Mouse (Mus musculus) CH12.LX (cell line): ENCODE measurements around the gene Tbcb. TPM values are rescaled to one million over a fixed set of nuclear protein-coding genes. Genes with fewer than 3 reads are reported as not detected.

Source experiments
- DNase-seq: peaks from one replicate; pipeline ENCODE4 v3.0.0-alpha.2; 2013; ENCODE audit errors: extremely low read depth
- H3K27ac ChIP-seq: 2 replicates; pipeline ENCODE4 v1.5.1; 2012; ENCODE audit warnings: low read depth, mild to moderate bottlenecking, control low read depth, moderate library complexity; ENCODE audit not compliant: insufficient read depth
- H3K27me3 ChIP-seq: replicated peaks from 2 replicates; pipeline ENCODE3; 2012; ENCODE audit warnings: inconsistent platforms
- H3K36me3 ChIP-seq, 2 experiments: replicated peaks in 1 of 2; 2 replicates each; pipeline versions ENCODE3 to v1.6.1; 2012; ENCODE audit warnings: inconsistent platforms in 1 of 2, low read length in 1 of 2, mild to moderate bottlenecking in 1 of 2, mixed read lengths in 1 of 2, moderate library complexity in 1 of 2; ENCODE audit not compliant: control insufficient read depth in 1 of 2, insufficient read depth in 1 of 2
- H3K4me1 ChIP-seq, 2 experiments: 2 replicates each; pipeline ENCODE4 v1.6.1; 2012; ENCODE audit warnings: inconsistent platforms in 1 of 2, moderate library complexity in 1 of 2; ENCODE audit not compliant: insufficient read depth in 2 of 2, control insufficient read depth in 1 of 2
- H3K4me2 ChIP-seq: 2 replicates; pipeline ENCODE4 v1.6.1; 2012; ENCODE audit warnings: low read depth, mild to moderate bottlenecking, control low read depth; ENCODE audit not compliant: poor library complexity, insufficient read depth, severe bottlenecking
- H3K4me3 ChIP-seq, 3 experiments: fragments of 150-350 bp in 1 of 3; sonication (generic) in 1 of 3; replicated peaks in 1 of 3; 2 replicates each; pipeline versions ENCODE3 to v1.5.1; 2011 to 2012; ENCODE audit warnings: low read depth in 2 of 3, low read length in 2 of 3, mild to moderate bottlenecking in 2 of 3, moderate library complexity in 2 of 3, control low read depth in 1 of 3, improper control_type of control experiment in 1 of 3, inconsistent platforms in 1 of 3, mixed read lengths in 1 of 3; ENCODE audit not compliant: poor library complexity in 1 of 3
- H3K79me2 ChIP-seq: replicated peaks from 2 replicates; pipeline ENCODE4 v1.6.1; 2012; ENCODE audit warnings: mild to moderate bottlenecking, moderate library complexity; ENCODE audit not compliant: control insufficient read depth, poor library complexity, insufficient read depth, severe bottlenecking; ENCODE audit errors: extremely low read depth
- H3K9ac ChIP-seq: 2 replicates; pipeline ENCODE4 v1.6.1; 2012; ENCODE audit warnings: low read depth, mild to moderate bottlenecking, control low read depth, moderate library complexity; ENCODE audit not compliant: insufficient read depth
- H3K9me3 ChIP-seq: replicated peaks from 2 replicates; pipeline ENCODE3; 2012; ENCODE audit warnings: low read length, inconsistent platforms, mixed read lengths
- BHLHE40 ChIP-seq: IDR thresholded peaks from 2 replicates; pipeline ENCODE4 v1.6.1; 2011; ENCODE audit warnings: mild to moderate bottlenecking, low read depth, low read length, improper control_type of control experiment
- CHD2 ChIP-seq: IDR thresholded peaks from 2 replicates; pipeline ENCODE4 v1.6.1; 2011; ENCODE audit warnings: low read length, improper control_type of control experiment
- EP300 ChIP-seq: IDR thresholded peaks from 2 replicates; pipeline ENCODE4 v1.6.1; 2011; ENCODE audit warnings: low read length, improper control_type of control experiment
- ETS1 ChIP-seq: conservative IDR thresholded peaks from 2 replicates; pipeline ENCODE4 v1.6.1; 2012; ENCODE audit warnings: low read depth, mild to moderate bottlenecking, inconsistent platforms, low read length, improper control_type of control experiment, moderate library complexity
- GABPA ChIP-seq: IDR thresholded peaks from 2 replicates; pipeline ENCODE4 v1.6.1; 2012; ENCODE audit warnings: low read depth, low read length, improper control_type of control experiment, inconsistent platforms; ENCODE audit not compliant: insufficient replicate concordance
- IRF4 ChIP-seq: IDR thresholded peaks from 2 replicates; pipeline ENCODE4 v1.6.1; 2014; ENCODE audit warnings: low read depth, mild to moderate bottlenecking, inconsistent platforms, low read length, improper control_type of control experiment
- JUND ChIP-seq: conservative IDR thresholded peaks from 2 replicates; pipeline ENCODE4 v1.6.1; 2011; ENCODE audit warnings: low read depth, low read length, improper control_type of control experiment
- KAT2A ChIP-seq: IDR thresholded peaks from 2 replicates; pipeline ENCODE4 v1.6.1; 2012; ENCODE audit warnings: low read length, improper control_type of control experiment, inconsistent platforms; ENCODE audit not compliant: insufficient replicate concordance
- MAFK ChIP-seq: IDR thresholded peaks from 2 replicates; pipeline ENCODE4 v1.6.1; 2011; ENCODE audit warnings: low read length, improper control_type of control experiment; ENCODE audit not compliant: insufficient replicate concordance
- MAX ChIP-seq: IDR thresholded peaks from 2 replicates; pipeline ENCODE4 v1.6.1; 2011; ENCODE audit warnings: low read length, improper control_type of control experiment
- MAZ ChIP-seq: IDR thresholded peaks from 2 replicates; pipeline ENCODE4 v1.6.1; 2012; ENCODE audit warnings: low read depth, mild to moderate bottlenecking, inconsistent platforms, low read length, improper control_type of control experiment, moderate library complexity
- MEF2A ChIP-seq: IDR thresholded peaks from 2 replicates; pipeline ENCODE4 v1.6.1; 2014; ENCODE audit warnings: low read depth, mild to moderate bottlenecking, inconsistent platforms, low read length, improper control_type of control experiment, borderline replicate concordance
- MXI1 ChIP-seq: IDR thresholded peaks from 2 replicates; pipeline ENCODE4 v1.6.1; 2011; ENCODE audit warnings: mild to moderate bottlenecking, low read depth, low read length, improper control_type of control experiment
- MYC ChIP-seq: IDR thresholded peaks from 2 replicates; pipeline ENCODE4 v1.6.1; 2011; ENCODE audit warnings: low read depth, mild to moderate bottlenecking, improper control_type of control experiment, low read length
- PAX5 ChIP-seq: IDR thresholded peaks from 2 replicates; pipeline ENCODE4 v1.6.1; 2012; ENCODE audit warnings: low read length, inconsistent platforms, mixed read lengths
- POLR2AphosphoS2 ChIP-seq: IDR thresholded peaks from 2 replicates; pipeline ENCODE4 v1.6.1; 2011; ENCODE audit warnings: low read depth, low read length, improper control_type of control experiment
- RAD21 ChIP-seq: IDR thresholded peaks from 2 replicates; pipeline ENCODE4 v1.6.1; 2011; ENCODE audit warnings: low read depth, mild to moderate bottlenecking, low read length, improper control_type of control experiment, moderate library complexity
- SMC3 ChIP-seq: IDR thresholded peaks from 2 replicates; pipeline ENCODE4 v1.6.1; 2011; ENCODE audit warnings: low read depth, low read length, improper control_type of control experiment
- TCF12 ChIP-seq: IDR thresholded peaks from 2 replicates; pipeline ENCODE4 v1.6.1; 2014; ENCODE audit warnings: low read depth, mild to moderate bottlenecking, inconsistent platforms, low read length, improper control_type of control experiment
- UBTF ChIP-seq: IDR thresholded peaks from 2 replicates; pipeline ENCODE4 v1.6.1; 2012; ENCODE audit warnings: low read depth, mild to moderate bottlenecking, inconsistent platforms, low read length, improper control_type of control experiment, moderate library complexity
- USF2 ChIP-seq: conservative IDR thresholded peaks from 2 replicates; pipeline ENCODE4 v1.6.1; 2011; ENCODE audit warnings: low read depth, low read length, improper control_type of control experiment
- ZC3H11A ChIP-seq: IDR thresholded peaks from 2 replicates; pipeline ENCODE4 v1.6.1; 2012; ENCODE audit warnings: low read depth, mild to moderate bottlenecking, inconsistent platforms, low read length, improper control_type of control experiment
- ZKSCAN1 ChIP-seq: IDR thresholded peaks from 2 replicates; pipeline ENCODE4 v1.6.1; 2012; ENCODE audit warnings: low read depth, inconsistent platforms, low read length, improper control_type of control experiment, borderline replicate concordance
- ZNF384 ChIP-seq: IDR thresholded peaks from 2 replicates; pipeline ENCODE4 v1.6.1; 2012; ENCODE audit warnings: low read depth, low read length, improper control_type of control experiment, inconsistent platforms
- dilution Hi-C: fragments of 300-500 bp; cut with MboI; formaldehyde crosslinking; loops from 2 replicates; pipeline ENCODE4 v1.14.3; 2020; ENCODE audit warnings: low sequenced_read_pairs; ENCODE audit not compliant: extremely low pct_unique_long_range_greater_than_20kb, extremely low pct_ligation_motif_present
- in situ Hi-C: fragments of 300-500 bp; cut with MboI; formaldehyde crosslinking; loops from 3 replicates; pipeline ENCODE4 v1.14.3; 2019; ENCODE audit warnings: low sequenced_read_pairs, low pct_ligation_motif_present, low pct_unique_long_range_greater_than_20kb, mixed read lengths
- polyA plus RNA-seq: library from polyadenylated mRNA; unstranded; fragments of >175 nt; gene quantifications from 2 replicates; pipeline ENCODE4 v1.2.1, GENCODE M21; 2012; ENCODE audit warnings: low read depth; ENCODE audit not compliant: insufficient read length
- total RNA-seq, 2 experiments: library from RNA; depleted of rRNA; stranded (reverse); fragments of 300-350 nt in 1 of 2; fragments of >200 nt in 1 of 2; gene quantifications; 2 replicates each; pipeline ENCODE4 v1.2.3; 2012 to 2014

Gene Tbcb
- total and polyA plus RNA-seq, 3 experiments: 57.7 to 89.6 (median 79.9) TPM

DNA sequence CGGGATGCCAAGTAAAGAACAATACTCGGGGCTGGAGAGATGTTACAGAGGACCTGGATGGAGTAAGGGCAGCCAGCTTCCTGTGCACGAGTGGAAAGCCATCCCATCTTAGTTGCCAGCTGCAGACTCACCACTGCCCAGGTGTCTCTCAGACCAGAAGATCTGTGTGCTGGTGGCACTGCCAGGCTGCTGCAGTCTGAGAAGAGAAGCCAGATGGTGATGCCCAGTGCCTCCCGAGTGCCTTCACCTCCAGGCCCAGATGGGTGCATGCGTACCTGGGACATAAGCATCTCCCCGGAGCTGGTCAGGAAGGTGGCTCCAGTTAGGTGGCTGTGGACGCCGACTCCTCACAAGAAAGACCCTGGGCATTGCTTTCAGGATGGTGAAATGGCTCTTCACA, 3.0 kb upstream of the Tbcb start:
- Histone ChIP-seq H3K4me1 (peaks cover 12 to 44% of the 10 kb centered on the region in 2 experiments), H3K9me3 (no peaks in the 10 kb centered on the region), H3K4me3 (peak overlapping the region in 1 of 3 experiments; percentile 2), H3K79me2 (no peaks in the 10 kb centered on the region), H3K27ac (no peak overlapping the region), H3K27me3 (no peaks in the 10 kb centered on the region), H3K9ac (no peak overlapping the region), H3K36me3 (peaks cover 21 to 40% of the 10 kb centered on the region in 2 experiments), H3K4me2 (no peak overlapping the region)
- in situ Hi-C loops: no loop called here
- DNase-seq: no peak
- TF ChIP-seq ETS1 (no peak), MXI1 (no peak), TCF12 (0 out of 2 replicates have a peak, but pooled peaks have one; percentile 9)
- dilution Hi-C loops: no loop called here

DNA sequence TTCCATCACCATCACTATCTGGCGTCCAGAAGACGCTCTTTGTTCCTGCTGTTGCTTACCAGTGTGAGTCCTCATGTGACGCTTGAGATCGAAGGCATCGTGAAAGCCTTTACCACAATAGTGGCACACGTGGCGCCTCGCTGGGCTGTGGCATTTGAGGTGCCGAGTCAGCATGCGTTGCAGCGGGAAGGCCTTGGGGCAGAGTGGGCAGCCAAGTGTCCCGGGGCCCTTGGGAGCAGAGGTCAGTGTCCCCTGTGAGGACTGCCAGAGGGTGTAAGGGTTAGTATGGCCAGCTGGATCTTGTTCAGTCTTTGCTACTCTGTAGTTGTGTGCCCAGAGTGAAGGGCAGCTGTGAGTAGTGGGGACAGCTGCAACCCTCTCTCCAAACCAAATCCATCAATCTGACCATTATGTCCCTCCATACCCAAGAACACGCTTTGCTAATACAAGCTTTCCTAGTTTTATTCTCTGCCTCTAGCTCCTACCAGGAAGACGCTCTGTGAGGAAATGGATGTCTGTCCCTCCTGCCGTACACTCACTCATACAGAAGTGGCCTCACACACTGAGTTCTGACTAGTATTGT, 2.3 kb upstream of the Tbcb start:
- Histone ChIP-seq H3K36me3 (peaks cover 17 to 37% of the 10 kb centered on the region in 2 experiments), H3K27ac (no peak overlapping the region), H3K79me2 (no peaks in the 10 kb centered on the region), H3K9me3 (no peaks in the 10 kb centered on the region), H3K4me2 (no peak overlapping the region)
- in situ Hi-C loops: no loop called here
- DNase-seq: no peak
- TF ChIP-seq ZC3H11A (no peak), EP300 (no peak), PAX5 (no peak), MAFK (peak; percentile 44; the same call in 1 of the 2 replicates), USF2 (no peak), POLR2AphosphoS2 (no peak), ZKSCAN1 (no peak), JUND (no peak)
- TF ChIP-seq, all 38 proteins: peak for 1
- dilution Hi-C loops: no loop called here
- no peaks in the 10 kb centered on the region for H3K27me3 ChIP-seq
- no peak overlapping the region for H3K9ac ChIP-seq
- no peak overlapping the region for H3K4me3 ChIP-seq
- H3K4me1 ChIP-seq: peaks cover 12 to 44% of the 10 kb centered on the region in 2 experiments

GRCm38 (mm10) chr7:30233387-30233786, 1.3 kb upstream of the Tbcb start:
- Histone ChIP-seq H3K4me2 (no peak overlapping the region), H3K9ac (no peak overlapping the region), H3K4me1 (peaks cover 12 to 44% of the 10 kb centered on the region in 2 experiments), H3K4me3 (no peak overlapping the region), H3K9me3 (no peaks in the 10 kb centered on the region), H3K27ac (no peak overlapping the region), H3K27me3 (no peaks in the 10 kb centered on the region), H3K79me2 (no peaks in the 10 kb centered on the region), H3K36me3 (peaks cover 17 to 35% of the 10 kb centered on the region in 2 experiments)
- no peak for DNase-seq
- TF ChIP-seq ZNF384 (no peak), MAX (no peak), BHLHE40 (no peak), UBTF (no peak), MEF2A (no peak), RAD21 (no peak), GABPA (no peak), IRF4 (no peak), POLR2AphosphoS2 (no peak), MXI1 (no peak), KAT2A (no peak), MYC (no peak), EP300 (no peak), MAFK (no peak), CHD2 (no peak), MAZ (no peak), ZKSCAN1 (no peak), SMC3 (no peak), USF2 (no peak)
- in situ Hi-C loops: no loop called here
- dilution Hi-C loops: no loop called here
